In the genomic region with DNA sequence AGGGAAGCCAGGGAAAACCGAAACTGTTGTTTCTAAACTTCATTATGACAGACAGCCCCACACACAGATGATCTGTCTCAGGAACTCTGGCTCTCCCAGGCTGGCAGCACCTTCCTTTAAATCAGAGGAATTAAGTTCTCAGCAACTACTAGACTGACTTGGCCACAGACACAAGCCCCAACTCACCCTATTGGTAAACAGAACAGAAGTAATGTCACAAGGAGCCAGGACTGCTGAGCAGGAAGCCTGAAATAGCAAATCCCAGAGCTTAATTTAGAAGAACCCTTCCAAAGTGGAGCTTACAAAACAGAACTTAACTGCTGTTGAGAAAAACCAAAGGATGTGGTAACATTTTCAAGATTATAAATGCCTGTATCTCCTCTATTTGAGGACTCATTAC, we compare ENCODE assay signal across 16 mouse cellular contexts.
DNase-seq lines count a peak whose midpoint lies in the region; ATAC-seq and TF ChIP-seq lines count a peak whose summit lies in the region.
"Had no signal": no experiment of that assay in that cellular context is flagged by ENCODE, and none has a peak within 500 bp of the region (broad histone marks: within the 10 kb centered on the region; RNA-seq: fewer than 3 reads in every experiment).

No protein-coding gene starts in this region.

- peak; percentile 5 for DNase-seq in kidney, adult 2 months
- peak; percentile 70 for DNase-seq in 416B (ENCODE audit: low read depth)
- DNase-seq in lung, postnatal 36 days: peak; percentile 30
- no peak for DNase-seq in urinary bladder, adult 18-20 months (ENCODE audit: low spot score in 2 of 2)
- no peak for DNase-seq in forebrain, embryonic 10.5 days (ENCODE audit: extremely low spot score, low spot score)
- DNase-seq: cerebellum, adult 2 months; kidney, adult 18-20 months; thymus, adult 18-20 months had no signal

- TF ChIP-seq CTCF in kidney, adult 2 months (conservative IDR thresholded peaks at IDR 0.05; ENCODE audit: insufficient read depth, insufficient read length, low read depth, low read length): no peak
- TF ChIP-seq CTCF in bone marrow macrophage, adult 2 months (IDR thresholded peaks at IDR 0.05; ENCODE audit: low read depth, low read length): no peak

- H3K4me2 ChIP-seq in kidney, embryonic 16.5 days (replicated peaks; ENCODE audit: low read depth, low read length): no peak overlapping the region
- H3K4me2 ChIP-seq: hindbrain, embryonic 15.5 days had no signal

- 82% methylated on average over 1 of the region's 1 CpGs for WGBS in kidney, adult 2 months
- 88% methylated on average over 1 of the region's 1 CpGs for WGBS in kidney, embryonic 16.5 days
- WGBS in forebrain, embryonic 10.5 days: 89% methylated on average over 1 of the region's 1 CpGs

- no peaks in the 10 kb centered on the region for H3K27me3 ChIP-seq in kidney, adult 2 months (replicated peaks; ENCODE audit: control insufficient read depth, insufficient read depth, low read length)
- no peaks in the 10 kb centered on the region for H3K27me3 ChIP-seq in kidney, embryonic 16.5 days (ENCODE audit: insufficient read depth, low read length)
- no peaks in the 10 kb centered on the region for H3K27me3 ChIP-seq in forebrain, embryonic 10.5 days (ENCODE audit: poor library complexity, severe bottlenecking)
- H3K27me3 ChIP-seq: CH12.LX; hindbrain, embryonic 15.5 days had no signal

- no peak overlapping the region for H3K4me3 ChIP-seq in kidney, adult 2 months (ENCODE audit: insufficient read depth, low read depth, low read length)
- H3K4me3 ChIP-seq in kidney, embryonic 16.5 days (ENCODE audit: low read length): no peak overlapping the region
- no peak overlapping the region for H3K4me3 ChIP-seq in bone marrow macrophage, adult 2 months (ENCODE audit: insufficient read depth, low read length)
- H3K4me3 ChIP-seq in forebrain, embryonic 10.5 days: no peak overlapping the region
- H3K4me3 ChIP-seq: erythroblast, embryonic 14.5 days; hindbrain, embryonic 15.5 days; limb, embryonic 10.5 days had no signal

- H3K36me3 ChIP-seq in kidney, adult 2 months (ENCODE audit: control insufficient read depth, insufficient read depth, low read length): no peaks in the 10 kb centered on the region
- no peaks in the 10 kb centered on the region for H3K36me3 ChIP-seq in kidney, embryonic 16.5 days (ENCODE audit: insufficient read depth, low read length)
- no peaks in the 10 kb centered on the region for H3K36me3 ChIP-seq in forebrain, embryonic 10.5 days (replicated peaks)
- H3K36me3 ChIP-seq: hindbrain, embryonic 15.5 days; limb, embryonic 10.5 days had no signal

- ATAC-seq in kidney, embryonic 16.5 days (ENCODE audit: low FRiP score, low TSS enrichment): no peak
- ATAC-seq: activated CD4-positive, CD25-positive, alpha-beta regulatory T cell, adult 4 months had no signal

- TF ChIP-seq POLR2A in kidney, adult 2 months (IDR thresholded peaks at IDR 0.05; ENCODE audit: low read depth, low read length): no peak
- no peak for TF ChIP-seq POLR2A in bone marrow macrophage, adult 2 months (IDR thresholded peaks at IDR 0.05; ENCODE audit: borderline replicate concordance, low read depth, low read length)

- no peak overlapping the region for H3K27ac ChIP-seq in kidney, adult 2 months (ENCODE audit: insufficient read depth, low read depth, low read length)
- H3K27ac ChIP-seq in kidney, embryonic 16.5 days (ENCODE audit: low read length): no peak overlapping the region
- H3K27ac ChIP-seq in bone marrow macrophage, adult 2 months (ENCODE audit: insufficient read depth, low read depth, low read length): peak overlapping the region; percentile 74
- no peak overlapping the region for H3K27ac ChIP-seq in forebrain, embryonic 10.5 days
- H3K27ac ChIP-seq: hindbrain, embryonic 15.5 days; limb, embryonic 10.5 days; liver, embryonic 14.5 days had no signal

- H3K9me3 ChIP-seq in kidney, embryonic 16.5 days (ENCODE audit: low read length): no peaks in the 10 kb centered on the region
- H3K9me3 ChIP-seq in forebrain, embryonic 10.5 days: no peaks in the 10 kb centered on the region
- H3K9me3 ChIP-seq: hindbrain, embryonic 15.5 days; limb, embryonic 10.5 days had no signal

- no peak overlapping the region for H3K9ac ChIP-seq in kidney, embryonic 16.5 days (replicated peaks; ENCODE audit: low read length)
- H3K9ac ChIP-seq: hindbrain, embryonic 15.5 days; liver, embryonic 14.5 days had no signal

- no peaks in the 10 kb centered on the region for H3K4me1 ChIP-seq in kidney, adult 2 months (ENCODE audit: control insufficient read depth, insufficient read depth, low read length)
- H3K4me1 ChIP-seq in kidney, embryonic 16.5 days (ENCODE audit: insufficient read depth, low read length): no peaks in the 10 kb centered on the region
- H3K4me1 ChIP-seq in bone marrow macrophage, adult 2 months (ENCODE audit: control insufficient read depth, insufficient read depth, low read length): peaks cover 10% of the 10 kb centered on the region
- no peaks in the 10 kb centered on the region for H3K4me1 ChIP-seq in forebrain, embryonic 10.5 days
- H3K4me1 ChIP-seq: hindbrain, embryonic 15.5 days; limb, embryonic 10.5 days had no signal

Comparison
In these comparisons a context has a peak if more than half of its experiments do, and no peak if none do; other contexts are left out.
1. DNase-seq: peak in kidney, adult 2 months (single experiment), 416B (single experiment) and lung, postnatal 36 days (single experiment); none in urinary bladder, adult 18-20 months (0 of 2) and forebrain, embryonic 10.5 days (single experiment).